Mouse (Mus musculus): ENCODE data around the gene Zc3hc1.

DNA sequence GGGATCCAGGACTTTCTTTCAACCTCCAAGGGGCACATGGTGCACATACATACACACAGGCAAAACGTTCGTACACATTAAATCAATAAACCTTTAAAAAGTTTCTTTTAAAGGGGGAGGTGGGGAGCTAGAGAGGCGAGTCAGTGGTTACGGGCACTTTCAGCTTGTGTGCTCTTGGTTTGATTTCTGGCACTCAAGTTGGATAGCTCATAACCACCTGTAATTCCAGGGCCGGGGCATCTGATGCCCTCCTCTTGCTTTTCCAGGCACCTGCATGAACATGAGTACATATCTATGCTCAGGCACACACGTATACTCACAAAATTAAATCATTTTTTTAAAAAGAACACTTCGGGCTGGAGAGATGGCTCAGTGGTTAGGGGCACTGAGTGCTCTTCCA is 1.2 kb upstream of the Zc3hc1 start:
- TF ChIP-seq CTCF (IDR thresholded peaks at IDR 0.05) (no peak), POLR2A (IDR thresholded peaks at IDR 0.05; ENCODE audit: insufficient read depth, low read depth, low read length) (no peak), EP300 (IDR thresholded peaks at IDR 0.05; ENCODE audit: insufficient read depth, low read depth, low read length) (no peak)
